Mouse (Mus musculus) liver, embryonic 14.5 days (tissue): ENCODE data around the gene Shld1.

ENCODE experiments used
- CTCF ChIP-seq: IDR thresholded peaks from 2 replicates; pipeline ENCODE4 v1.5.1; 2016; ENCODE audit warnings: antibody characterized with exemption, low read depth, control low read depth
- EP300 ChIP-seq: IDR thresholded peaks from 2 replicates; pipeline ENCODE4 v1.6.1; 2016; ENCODE audit warnings: antibody characterized with exemption, low read depth

- TF ChIP-seq EP300 (no peak), CTCF (no peak)
Measured at GRCm38 (mm10) chr2:132639337-132639736, 47.4 kb upstream of the Shld1 start.
